In genomic region chr8:22136462-22136861, GRCm38 (mm10) we compare ENCODE assay signal across 10 mouse cellular contexts. TPM values are rescaled to one million over a fixed set of nuclear protein-coding genes. Genes with fewer than 3 reads are reported as not detected.
DNase-seq lines count a peak whose midpoint lies in the region; ATAC-seq lines count a peak whose summit lies in the region.
"Not testable (repeated sequence)": the region's sequence is repeated elsewhere in the genome, so short reads cannot be mapped to it uniquely, and the experiment has no call there.
"Had no signal": no experiment of that assay in that cellular context is flagged by ENCODE, and none has a peak within 500 bp of the region (broad histone marks: within the 10 kb centered on the region; RNA-seq: fewer than 3 reads in every experiment).

No protein-coding gene starts in this region.

- H3K9me3 ChIP-seq in heart, embryonic 14.5 days (ENCODE audit: control insufficient read depth, low read length); limb, embryonic 13.5 days: not testable (repeated sequence)

- not testable (repeated sequence) for H3K4me2 ChIP-seq in heart, embryonic 14.5 days (ENCODE audit: low read length)
- H3K4me2 ChIP-seq in limb, embryonic 13.5 days (replicated peaks), result 0 out of 2 replicates have a peak overlapping the region, but pooled peaks have one; percentile 11

- not testable (repeated sequence) for H3K4me1 ChIP-seq in heart, embryonic 14.5 days (ENCODE audit: control insufficient read depth in 2 of 2, insufficient read depth in 2 of 2, low read length in 2 of 2); limb, embryonic 13.5 days

- peaks cover 17% of the 10 kb centered on the region; the same call in 1 of the 2 replicates for H3K36me3 ChIP-seq in heart, embryonic 14.5 days (ENCODE audit: control insufficient read depth, insufficient read depth, low read length)
- H3K36me3 ChIP-seq in limb, embryonic 13.5 days, result not testable (repeated sequence)

- H3K9ac ChIP-seq in heart, embryonic 14.5 days (ENCODE audit: low read length); limb, embryonic 13.5 days: not testable (repeated sequence)

- DNase-seq in cerebellum, adult 11 months, result peak; percentile 29
- peak; percentile 48 to 65 for DNase-seq in cerebellum, postnatal 25 days
- peak; percentile 51 to 75 for DNase-seq in gastrocnemius, adult 8-10 months (ENCODE audit: low spot score in 2 of 2)
- DNase-seq in kidney, adult 11 months, result peak; percentile 31
- DNase-seq in retina, postnatal 1 day, result peak; percentile 22

- H3K27me3 ChIP-seq in heart, embryonic 14.5 days (ENCODE audit: control insufficient read depth, insufficient read depth, low read length); limb, embryonic 13.5 days: not testable (repeated sequence)

- H3K27ac ChIP-seq in heart, embryonic 14.5 days (replicated peaks in 1 of 2; ENCODE audit: control insufficient read depth in 1 of 2, insufficient read depth in 1 of 2, low read depth in 2 of 2, low read length in 2 of 2), result peak overlapping the region; percentile 41 to 44; a peak in 1 of 4 replicates
- H3K27ac ChIP-seq in limb, embryonic 13.5 days, result not testable (repeated sequence)

- not testable (repeated sequence) for H3K4me3 ChIP-seq in heart, embryonic 14.5 days (ENCODE audit: control insufficient read depth in 1 of 2, insufficient read depth in 1 of 2, low read depth in 1 of 2, low read length in 2 of 2); limb, embryonic 13.5 days

- WGBS in heart, embryonic 14.5 days, result 75% methylated on average over 9 of the region's 9 CpGs
- WGBS in limb, embryonic 13.5 days, result 51% methylated on average over 9 of the region's 9 CpGs

- ATAC-seq in heart, embryonic 14.5 days (ENCODE audit: insufficient number of reproducible peaks, insufficient read depth, low FRiP score, low read depth), result not testable (repeated sequence)
- peak; percentile 54; the same call in 1 of the 2 replicates for ATAC-seq in limb, embryonic 13.5 days (ENCODE audit: low FRiP score, low read depth)

RNA-seq across cellular contexts. Expression of gene Nek5, which starts 11.6 kb away (rescaled TPM):
- under 1 TPM; 0.65 to 0.86 (median 0.70) TPM for total RNA-seq in gastrocnemius, adult 8-10 months (2022)
- 0.20 and 0.30 TPM in 2 replicates for polyA plus RNA-seq in heart, embryonic 14.5 days (2014; fragmentation: Nextera tagmentation; extraction: Ambion mirVana)
- polyA plus RNA-seq in limb, embryonic 13.5 days (2015; fragmentation: Nextera tagmentation; extraction: Ambion mirVana), result 0.08 and 0.22 TPM in 2 replicates
- polyA plus RNA-seq: erythroblast, embryonic 14.5 days; liver, embryonic 13.5 days; neural tube, embryonic 12.5 days had no signal

RNA-seq across cellular contexts. Expression of gene Nek3, which starts 29.8 kb away (rescaled TPM):
- 1 to 10 TPM; 2.1 to 3.1 (median 2.6) TPM for total RNA-seq in gastrocnemius, adult 8-10 months (2022)
- 5.1 and 5.6 TPM in 2 replicates for polyA plus RNA-seq in heart, embryonic 14.5 days (2014; fragmentation: Nextera tagmentation; extraction: Ambion mirVana)
- polyA plus RNA-seq in limb, embryonic 13.5 days (2015; fragmentation: Nextera tagmentation; extraction: Ambion mirVana), result 5.7 and 6.0 TPM in 2 replicates

RNA-seq across cellular contexts. Expression of gene Ckap2, which starts 49.2 kb away (rescaled TPM):
- total RNA-seq in gastrocnemius, adult 8-10 months (2022), result under 1 TPM in 1 of 4 experiments, not detected in 3; 0.29 TPM
- 34.9 and 36.5 TPM in 2 replicates for polyA plus RNA-seq in heart, embryonic 14.5 days (2014; fragmentation: Nextera tagmentation; extraction: Ambion mirVana)
- polyA plus RNA-seq in limb, embryonic 13.5 days (2015; fragmentation: Nextera tagmentation; extraction: Ambion mirVana), result 44.0 and 45.1 TPM in 2 replicates

RNA-seq across cellular contexts. Expression of gene Vps36, which starts 56.1 kb away (rescaled TPM):
- 10 to 100 TPM; 28.2 to 32.1 (median 29.8) TPM for total RNA-seq in gastrocnemius, adult 8-10 months (2022)
- polyA plus RNA-seq in heart, embryonic 14.5 days (2014; fragmentation: Nextera tagmentation; extraction: Ambion mirVana), result 22.4 and 24.2 TPM in 2 replicates
- polyA plus RNA-seq in limb, embryonic 13.5 days (2015; fragmentation: Nextera tagmentation; extraction: Ambion mirVana), result 35.0 and 37.9 TPM in 2 replicates
